Mouse (Mus musculus) heart, adult 2 months (tissue): ENCODE measurements around the gene Btbd6.

Experiments
- CTCF ChIP-seq: fragments of 200-600 bp; IDR thresholded peaks from 2 replicates; pipeline ENCODE4 v1.8.1; 2022; ENCODE audit warnings: antibody characterized with exemption, mild to moderate bottlenecking, moderate library complexity
- POLR2A ChIP-seq: fragments of 200-500 bp; IDR thresholded peaks from 2 replicates; pipeline ENCODE4 v1.6.1; 2011; ENCODE audit warnings: mild to moderate bottlenecking, low read depth, low read length, control low read depth; ENCODE audit not compliant: insufficient read depth

GRCm38 (mm10) chr12:112940710-112941109, 35.6 kb upstream of the Btbd6 start:
- TF ChIP-seq POLR2A = no peak
- no peak for TF ChIP-seq CTCF
